Mouse (Mus musculus) lung, embryonic 15.5 days (tissue): ENCODE measurements around the gene Gstp3. TPM values are rescaled to one million over a fixed set of nuclear protein-coding genes. Genes with fewer than 3 reads are reported as not detected.
"Not testable (repeated sequence)": the region's sequence is repeated elsewhere in the genome, so short reads cannot be mapped to it uniquely, and the experiment has no call there.

Experiments used
- ATAC-seq: fragments of 200-750 bp; cut with Nextera tagmentation; 2 replicates; pipeline ENCODE4 v1.8.0; 2017; ENCODE audit warnings: moderate number of reproducible peaks, borderline replicate concordance; ENCODE audit not compliant: low FRiP score, low TSS enrichment; ENCODE audit errors: extremely low read depth
- H3K27ac ChIP-seq: fragments of 300-500 bp; sonication (generic); 2 replicates; pipeline ENCODE4 v1.5.1; 2015; ENCODE audit warnings: moderate library complexity, mild to moderate bottlenecking, inconsistent platforms
- H3K27me3 ChIP-seq: fragments of 300-500 bp; sonication (generic); 2 replicates; pipeline ENCODE4 v1.6.1; 2015; ENCODE audit warnings: inconsistent platforms
- H3K36me3 ChIP-seq: fragments of 300-500 bp; sonication (generic); 2 replicates; pipeline ENCODE4 v1.6.1; 2015; ENCODE audit warnings: inconsistent platforms
- H3K4me1 ChIP-seq: fragments of 300-500 bp; sonication (generic); 2 replicates; pipeline ENCODE4 v1.6.1; 2015; ENCODE audit warnings: inconsistent platforms
- H3K4me2 ChIP-seq: fragments of 300-500 bp; sonication (generic); 2 replicates; pipeline ENCODE4 v1.6.1; 2015; ENCODE audit warnings: inconsistent platforms, mild to moderate bottlenecking, moderate library complexity
- H3K4me3 ChIP-seq: fragments of 300-500 bp; sonication (generic); 2 replicates; pipeline ENCODE4 v1.5.1; 2015; ENCODE audit warnings: mild to moderate bottlenecking, inconsistent platforms
- H3K9ac ChIP-seq: fragments of 300-500 bp; sonication (generic); 2 replicates; pipeline ENCODE4 v1.6.1; 2015; ENCODE audit warnings: inconsistent platforms
- H3K9me3 ChIP-seq: fragments of 300-500 bp; sonication (generic); 2 replicates; pipeline ENCODE4 v1.6.1; 2016; ENCODE audit warnings: inconsistent platforms
- WGBS: fragments of 180-500 bp; shearing (Covaris S2); methylation state at CpG from one replicate; pipeline ENCODE4 v1.1.7; 2015; 5-methylcytosine and 5-hydroxymethylcytosine counted together
- polyA plus RNA-seq: library from polyadenylated mRNA; unstranded; fragments of >200 nt; fragmentation: Nextera tagmentation; extraction: Ambion mirVana; gene quantifications from 2 replicates; pipeline ENCODE4 v1.2.1, GENCODE M21; 2015

The Gstp3 gene
- polyA plus RNA-seq, 1 experiment from 2014 or later, result 0.22 TPM

- no peak overlapping the region for H3K4me2 ChIP-seq
- WGBS, result 82% methylated on average over 6 of the region's 6 CpGs
- H3K9ac ChIP-seq, result no peak overlapping the region
- H3K9me3 ChIP-seq, result no peaks in the 10 kb centered on the region
- H3K27ac ChIP-seq, result no peak overlapping the region
- H3K4me1 ChIP-seq, result no peaks in the 10 kb centered on the region
- H3K4me3 ChIP-seq, result no peak overlapping the region
- ATAC-seq, result no peak
- no peaks in the 10 kb centered on the region for H3K36me3 ChIP-seq
- no peaks in the 10 kb centered on the region for H3K27me3 ChIP-seq
These were observed 13.5 kb upstream of the Gstp3 start for GRCm38 (mm10) chr19:4072706-4073424.

DNA sequence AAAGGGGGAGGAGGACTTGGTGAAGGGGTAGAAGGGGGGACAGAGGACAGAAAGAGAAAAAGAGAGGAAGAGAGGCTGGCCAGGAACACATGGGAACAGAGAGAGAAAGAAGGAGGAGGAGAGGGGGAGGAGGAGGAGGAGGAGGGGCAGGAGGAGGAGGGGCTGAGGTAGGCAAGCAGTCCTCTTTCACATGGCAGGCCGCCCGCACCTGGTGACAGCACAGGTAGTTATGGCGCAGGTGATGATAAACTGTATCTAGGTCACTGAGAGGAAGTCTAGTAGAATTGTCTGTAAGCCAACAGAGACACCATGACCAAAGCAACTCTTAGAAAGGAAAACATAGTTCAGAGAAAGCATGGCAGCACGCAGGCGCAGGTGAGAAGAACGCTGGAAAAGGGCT, 12.0 kb upstream of the Gstp3 start:
- H3K36me3 ChIP-seq, result no peaks in the 10 kb centered on the region
- no peak overlapping the region for H3K4me3 ChIP-seq
- H3K9me3 ChIP-seq, result no peaks in the 10 kb centered on the region
- H3K27ac ChIP-seq, result no peak overlapping the region
- 89% methylated on average over 6 of the region's 6 CpGs for whole genome bisulfite sequencing
- H3K4me2 ChIP-seq, result no peak overlapping the region
- no peak overlapping the region for H3K9ac ChIP-seq
- no peaks in the 10 kb centered on the region for H3K4me1 ChIP-seq
- H3K27me3 ChIP-seq, result 0 out of 2 replicates have a peak, but pooled peaks cover 6% of the 10 kb centered on the region
- ATAC-seq, result no peak

- 82% methylated on average over 8 of the region's 8 CpGs for WGBS
- Histone ChIP-seq H3K4me2 (no peak overlapping the region), H3K4me3 (no peak overlapping the region), H3K9ac (no peak overlapping the region), H3K27ac (no peak overlapping the region), H3K9me3 (no peaks in the 10 kb centered on the region), H3K27me3 (0 out of 2 replicates have a peak, but pooled peaks cover 6% of the 10 kb centered on the region), H3K4me1 (no peaks in the 10 kb centered on the region), H3K36me3 (no peaks in the 10 kb centered on the region)
- ATAC-seq, result no peak
These were observed 11.4 kb upstream of the Gstp3 start for GRCm38 (mm10) chr19:4070756-4071155.

- Histone ChIP-seq H3K9ac (no peak overlapping the region), H3K27me3 (0 out of 2 replicates have a peak, but pooled peaks cover 6% of the 10 kb centered on the region), H3K4me1 (no peaks in the 10 kb centered on the region), H3K36me3 (no peaks in the 10 kb centered on the region), H3K9me3 (no peaks in the 10 kb centered on the region), H3K4me3 (no peak overlapping the region), H3K27ac (no peak overlapping the region), H3K4me2 (no peak overlapping the region)
- 73% methylated on average over 15 of the region's 15 CpGs for WGBS
- no peak for ATAC-seq
These were observed 10.9 kb upstream of the Gstp3 start for GRCm38 (mm10) chr19:4070311-4070710.

DNA sequence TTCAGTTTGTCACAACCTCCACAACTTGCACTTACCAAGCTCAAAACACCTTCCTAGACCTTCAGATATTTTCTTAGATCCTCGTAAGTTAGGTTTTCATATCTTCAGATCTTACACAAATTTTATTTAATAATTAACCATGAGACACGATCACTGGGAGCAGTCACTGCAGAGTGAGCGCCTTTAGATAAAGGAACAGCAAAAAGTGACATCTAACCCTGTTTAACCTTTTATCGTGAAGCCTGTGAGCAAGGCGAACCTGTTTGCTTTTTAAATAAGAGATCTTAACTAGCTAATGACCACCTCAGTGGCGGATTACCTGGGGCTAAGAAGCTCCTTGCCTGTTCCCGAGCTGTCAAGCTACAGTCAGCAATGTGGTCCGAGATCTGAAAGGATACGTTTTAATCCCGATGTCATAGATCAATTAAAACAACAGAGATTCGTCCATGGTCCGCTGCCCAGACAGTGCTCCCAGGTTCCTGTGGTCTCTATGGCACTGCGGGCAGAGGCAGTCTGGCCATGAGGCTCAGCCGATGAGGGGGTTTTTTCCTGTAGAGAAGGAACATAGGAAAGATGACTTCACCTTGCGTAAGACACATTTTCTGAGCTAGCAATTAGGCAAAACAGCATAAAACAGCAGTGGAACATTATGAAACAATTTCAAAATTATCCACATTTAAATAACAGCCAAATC, 9.5 kb upstream of the Gstp3 start:
- WGBS, result 50% methylated on average over 15 of the region's 15 CpGs
- Histone ChIP-seq H3K9me3 (no peaks in the 10 kb centered on the region), H3K9ac (no peak overlapping the region), H3K36me3 (no peaks in the 10 kb centered on the region), H3K27me3 (0 out of 2 replicates have a peak, but pooled peaks cover 6% of the 10 kb centered on the region), H3K4me2 (no peak overlapping the region), H3K4me1 (no peaks in the 10 kb centered on the region), H3K27ac (no peak overlapping the region), H3K4me3 (no peak overlapping the region)
- no peak for ATAC-seq

DNA sequence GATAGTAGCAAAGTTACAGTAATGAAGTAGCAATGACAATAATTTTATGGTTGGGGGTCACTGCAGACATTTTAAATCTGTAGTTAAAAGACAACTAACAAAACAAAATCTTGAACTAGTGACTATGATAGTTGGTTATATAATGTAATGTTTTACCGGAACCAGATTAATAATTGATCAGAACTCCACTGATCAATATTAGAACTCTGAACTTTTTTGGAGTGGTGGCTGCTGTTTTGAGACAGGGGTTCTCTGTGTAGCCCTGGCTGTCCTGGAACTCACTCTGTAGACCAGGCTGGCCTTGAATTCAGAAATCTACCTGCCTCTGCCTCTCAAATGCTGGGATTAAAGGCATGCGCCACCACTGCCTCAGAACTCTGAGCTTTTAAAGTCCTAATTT, 8.9 kb upstream of the Gstp3 start:
- not testable (repeated sequence) for H3K4me2 ChIP-seq, H3K4me3 ChIP-seq, H3K27ac ChIP-seq, H3K9me3 ChIP-seq, H3K9ac ChIP-seq, H3K27me3 ChIP-seq, ATAC-seq, H3K4me1 ChIP-seq, H3K36me3 ChIP-seq
- WGBS, result 84% methylated on average over 2 of the region's 2 CpGs

GRCm38 (mm10) chr19:4066877-4067276, 7.5 kb upstream of the Gstp3 start:
- Histone ChIP-seq H3K4me3 (no peak overlapping the region), H3K4me2 (no peak overlapping the region), H3K4me1 (no peaks in the 10 kb centered on the region), H3K27me3 (0 out of 2 replicates have a peak, but pooled peaks cover 6% of the 10 kb centered on the region), H3K36me3 (no peaks in the 10 kb centered on the region), H3K9me3 (no peaks in the 10 kb centered on the region), H3K9ac (no peak overlapping the region), H3K27ac (no peak overlapping the region)
- no peak for ATAC-seq

DNA sequence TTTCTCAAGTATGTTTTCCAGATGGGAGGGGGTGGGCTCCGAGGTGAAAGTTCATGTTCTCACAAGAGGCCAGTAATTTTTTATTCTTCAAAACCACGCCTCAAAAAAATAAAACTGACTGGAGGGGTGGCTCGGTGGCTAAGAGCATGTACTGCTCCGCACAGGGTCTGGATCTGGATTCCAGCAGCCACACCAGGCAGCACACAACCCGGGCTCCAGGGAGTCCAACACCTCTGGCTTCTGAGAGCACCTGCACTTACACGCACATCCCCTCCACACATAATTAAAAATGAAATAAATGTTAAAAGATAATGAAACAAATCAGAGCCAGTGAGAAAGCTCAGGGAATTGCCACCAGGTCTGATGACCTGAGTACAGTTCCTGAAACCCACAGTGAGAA, 6.9 kb upstream of the Gstp3 start:
- Histone ChIP-seq H3K27ac (no peak overlapping the region), H3K27me3 (0 out of 2 replicates have a peak, but pooled peaks cover 6% of the 10 kb centered on the region), H3K4me3 (no peak overlapping the region), H3K9me3 (no peaks in the 10 kb centered on the region), H3K4me1 (no peaks in the 10 kb centered on the region), H3K9ac (no peak overlapping the region), H3K4me2 (no peak overlapping the region), H3K36me3 (no peaks in the 10 kb centered on the region)
- 70% methylated on average over 6 of the region's 6 CpGs for WGBS
- no peak for ATAC-seq

DNA sequence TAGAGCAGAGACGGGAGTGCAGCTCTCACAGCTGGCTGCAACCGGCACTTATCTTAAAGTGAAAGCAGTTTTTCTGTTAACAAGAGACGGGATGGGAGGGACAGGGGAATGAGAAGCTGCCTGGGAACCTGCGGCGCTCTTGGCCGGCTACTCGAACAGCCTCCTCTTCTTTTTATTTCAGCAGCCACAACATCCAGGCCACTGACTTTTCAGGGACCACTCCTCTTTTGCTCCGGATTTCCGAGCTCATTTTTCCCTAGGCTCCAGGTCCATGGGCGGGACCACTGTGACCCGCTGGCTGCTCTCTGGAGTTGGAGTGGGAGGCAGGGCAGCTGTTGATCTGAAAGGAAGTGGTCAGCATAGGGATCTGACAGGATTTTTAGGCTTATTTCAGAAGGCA, 5.1 kb upstream of the Gstp3 start:
- H3K9ac ChIP-seq, H3K4me1 ChIP-seq, H3K9me3 ChIP-seq, H3K4me2 ChIP-seq, H3K4me3 ChIP-seq, H3K36me3 ChIP-seq, H3K27ac ChIP-seq, ATAC-seq, H3K27me3 ChIP-seq: not testable (repeated sequence)
- WGBS, result 7% methylated on average over 7 of the region's 11 CpGs

DNA sequence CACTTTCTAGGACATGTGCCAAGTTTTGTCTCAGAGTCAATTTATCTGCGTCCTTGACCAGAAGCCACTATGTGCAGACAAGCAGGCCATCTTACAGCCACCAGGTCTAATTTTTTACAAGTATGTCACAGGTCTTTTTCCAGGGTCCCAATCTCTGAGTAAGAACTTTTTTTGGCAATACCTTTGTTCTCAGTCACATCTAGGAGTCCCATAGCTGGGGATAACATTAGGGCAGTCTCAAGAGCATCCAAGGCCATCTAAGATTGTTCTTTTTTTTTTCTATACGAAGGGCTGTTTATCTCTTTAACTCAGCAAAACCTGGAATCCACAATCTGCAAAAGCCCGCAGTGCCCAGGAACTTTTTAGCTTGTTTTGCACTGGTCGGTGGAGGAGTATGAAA, 4.0 kb upstream of the Gstp3 start:
- H3K4me1 ChIP-seq, H3K4me2 ChIP-seq, H3K4me3 ChIP-seq, ATAC-seq, H3K9me3 ChIP-seq, H3K27me3 ChIP-seq, H3K27ac ChIP-seq, H3K36me3 ChIP-seq, H3K9ac ChIP-seq: not testable (repeated sequence)
- 43% methylated on average over 4 of the region's 4 CpGs for WGBS

- ATAC-seq, result no peak
- H3K4me3 ChIP-seq, result no peak overlapping the region
- no peak overlapping the region for H3K27ac ChIP-seq
- H3K4me2 ChIP-seq, result no peak overlapping the region
- H3K36me3 ChIP-seq, result no peaks in the 10 kb centered on the region
- H3K27me3 ChIP-seq, result peaks cover 4% of the 10 kb centered on the region; the same call in 1 of the 2 replicates
- H3K4me1 ChIP-seq, result no peaks in the 10 kb centered on the region
- H3K9me3 ChIP-seq, result no peaks in the 10 kb centered on the region
- 88% methylated on average over 6 of the region's 6 CpGs for WGBS
- no peak overlapping the region for H3K9ac ChIP-seq
These were observed 1.6 kb upstream of the Gstp3 start for GRCm38 (mm10) chr19:4060899-4061465.
